Mouse (Mus musculus): ENCODE results near the gene Atf4.
A peak's percentile ranks its signal among the peaks of the same experiment; 100 is the strongest.

Gene Atf4

DNA sequence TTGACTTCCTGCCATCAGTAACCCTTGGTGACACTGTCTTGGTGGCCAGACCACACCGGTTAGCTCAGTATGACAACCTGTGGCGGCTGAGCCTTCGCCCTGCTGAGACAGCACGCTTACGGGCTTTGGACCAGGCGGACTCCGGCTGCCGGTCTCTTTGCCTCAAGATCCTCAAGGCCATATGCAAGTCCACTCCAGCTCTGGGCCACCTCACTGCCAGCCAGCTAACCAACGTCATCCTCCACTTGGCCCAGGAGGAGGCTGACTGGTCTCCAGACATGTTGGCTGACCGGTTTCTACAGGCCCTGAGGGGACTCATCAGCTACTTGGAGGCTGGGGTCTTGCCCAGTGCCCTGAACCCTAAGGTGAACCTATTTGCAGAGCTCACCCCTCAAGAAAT lies 5.3 kb upstream of the Atf4 start:
- DNase-seq (ENCODE audit: low read depth), result no peak

- no peak for DNase-seq (ENCODE audit: low read depth)
Measured at GRCm38 (mm10) chr15:80250586-80250985, 4.4 kb upstream of the Atf4 start.

DNA sequence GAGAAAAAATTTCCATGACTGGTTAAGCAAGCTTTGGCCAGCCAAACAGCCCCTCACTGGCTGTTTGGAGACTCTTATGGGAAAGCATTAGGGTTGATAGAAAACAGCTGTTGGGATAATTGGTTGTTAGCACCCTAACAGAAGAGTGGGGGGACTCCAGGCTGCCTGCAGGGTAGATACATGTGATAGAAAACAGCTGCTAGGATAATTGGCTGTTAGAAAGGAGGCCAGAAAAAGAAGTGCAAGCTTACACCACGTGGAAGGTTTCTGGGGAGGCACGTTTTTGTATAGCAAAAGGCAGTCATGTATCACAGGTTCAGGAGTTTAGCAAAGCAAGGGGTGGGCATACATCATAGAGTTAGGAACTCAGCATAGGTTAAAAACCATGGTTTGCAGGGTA lies 1.5 kb upstream of the Atf4 start:
- no peak for DNase-seq (ENCODE audit: low read depth)

GRCm38 (mm10) chr15:80254207-80254606 lies 777 bp upstream of the Atf4 start:
- DNase-seq (ENCODE audit: low read depth), result no peak

DNA sequence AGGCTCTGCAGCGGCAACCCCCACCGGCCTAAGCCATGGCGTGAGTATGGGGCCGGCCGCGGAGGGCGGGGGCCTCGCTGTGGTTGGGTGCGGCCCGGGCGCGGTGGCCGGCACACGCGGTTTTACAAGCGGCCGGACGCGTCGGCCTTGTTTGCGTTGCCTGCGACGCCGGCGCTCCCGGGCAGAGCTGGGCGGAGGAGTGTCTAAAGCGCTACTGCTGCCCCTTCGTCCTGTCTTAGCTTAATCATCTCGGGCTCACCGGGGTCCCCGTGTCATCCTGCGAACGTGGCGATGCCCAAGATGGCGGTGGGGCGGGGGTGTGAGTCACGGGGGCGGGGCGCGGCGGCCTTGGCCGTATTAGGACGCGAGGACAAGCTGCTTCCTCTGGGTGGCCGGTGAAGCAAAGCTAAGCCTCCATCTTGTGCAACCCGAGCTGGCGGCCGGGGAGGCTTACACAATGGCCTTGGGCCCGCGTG lies 700 bp downstream of the Atf4 start:
- DNase-seq (ENCODE audit: low read depth), result peak; percentile 85

GRCm38 (mm10) chr15:80256242-80256641 lies 1.3 kb downstream of the Atf4 start:
- no peak for DNase-seq (ENCODE audit: low read depth)

GRCm38 (mm10) chr15:80256656-80257601 lies 1.9 kb downstream of the Atf4 start:
- DNase-seq (ENCODE audit: low read depth), result peak; percentile 34

GRCm38 (mm10) chr15:80257602-80258239 lies 2.7 kb downstream of the Atf4 start:
- DNase-seq (ENCODE audit: low read depth), result peak; percentile 45

DNA sequence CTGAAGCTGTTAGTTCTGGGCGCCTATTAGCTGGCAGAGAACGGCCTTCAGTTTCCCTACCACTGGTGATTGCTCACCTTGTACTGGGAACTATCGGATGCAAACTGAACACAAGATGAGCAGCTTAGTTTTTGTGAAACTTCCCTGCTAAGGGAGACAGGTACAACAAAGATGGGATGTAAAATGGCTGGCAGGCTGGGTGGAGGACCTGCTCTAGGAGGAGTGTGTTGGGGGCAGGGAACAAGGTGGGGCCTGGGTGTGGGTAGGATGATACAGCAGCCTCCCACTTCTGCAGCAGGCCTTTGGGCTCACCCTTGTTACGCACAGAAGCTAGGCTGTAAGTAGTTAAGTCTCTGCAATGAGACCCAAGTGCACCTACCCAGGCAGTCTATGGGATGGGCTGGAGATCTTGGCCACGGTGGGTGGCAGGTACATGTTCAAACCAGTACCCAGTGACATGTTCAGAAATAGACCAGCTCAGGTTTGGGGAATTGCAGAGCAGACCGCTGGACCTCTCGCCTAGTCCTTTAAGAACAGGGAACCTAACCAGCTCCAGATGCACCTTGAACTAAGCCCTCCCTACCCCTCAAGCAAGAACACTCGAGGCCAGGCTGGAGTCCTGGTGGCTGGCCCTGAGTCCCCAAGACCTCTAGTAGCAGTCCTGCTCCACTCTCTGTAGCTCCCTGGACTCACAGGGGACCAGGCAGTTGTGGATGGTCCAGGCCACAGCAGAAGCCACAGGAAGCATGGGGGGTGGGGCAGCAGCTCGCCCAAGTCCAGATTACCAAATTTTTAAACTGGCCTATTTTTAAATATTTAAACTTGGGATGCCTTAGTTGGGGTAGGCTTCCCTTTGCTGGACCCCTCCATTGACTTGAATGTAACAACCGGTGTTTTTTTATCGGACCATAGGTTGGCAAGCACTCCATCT lies 3.5 kb downstream of the Atf4 start:
- DNase-seq (ENCODE audit: low read depth), result peak; percentile 33

- no peak for DNase-seq (ENCODE audit: low read depth)
Measured at GRCm38 (mm10) chr15:80259406-80260045, 4.5 kb downstream of the Atf4 start.

DNA sequence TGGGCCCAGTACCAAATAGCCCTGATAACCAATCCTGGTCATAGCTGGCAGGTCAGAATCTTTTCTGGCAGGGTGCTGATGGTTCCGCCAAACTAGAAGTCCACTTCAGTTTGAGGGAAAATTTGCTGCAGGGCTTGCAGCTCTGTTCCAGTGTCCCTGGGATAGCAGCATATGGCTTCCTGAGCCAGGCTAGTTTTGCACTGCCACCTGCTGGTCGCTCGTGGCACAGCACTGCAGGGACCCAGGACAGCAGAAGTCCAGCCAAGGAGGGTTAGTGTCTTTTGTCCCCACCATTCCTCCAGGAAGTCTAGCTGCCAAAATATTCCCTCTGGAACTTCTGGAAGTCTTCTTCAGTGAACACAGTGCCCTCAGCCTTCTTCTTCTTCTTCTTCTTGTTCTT lies 5.7 kb downstream of the Atf4 start:
- peak; percentile 88 for DNase-seq (ENCODE audit: low read depth)

DNA sequence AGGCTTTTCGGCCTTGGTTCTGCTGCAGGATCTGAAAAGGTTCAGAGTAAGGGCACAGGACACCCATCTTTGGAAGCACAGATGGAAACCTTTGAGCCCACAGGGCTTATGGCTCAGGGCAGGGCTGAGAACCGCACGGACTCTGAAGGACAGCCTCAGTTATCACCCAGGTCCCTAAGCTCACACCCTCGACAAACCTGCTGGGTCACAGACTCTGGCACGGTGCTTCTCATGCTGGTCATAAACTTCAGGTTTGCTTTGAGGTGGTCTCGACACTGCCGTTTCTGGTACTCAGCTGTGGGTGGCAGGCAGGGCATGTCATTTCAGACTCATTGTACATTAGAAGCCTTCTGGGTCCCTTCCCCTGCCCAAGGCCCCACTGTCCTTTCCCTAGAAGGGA lies 6.1 kb downstream of the Atf4 start:
- DNase-seq (ENCODE audit: low read depth), result no peak

DNA sequence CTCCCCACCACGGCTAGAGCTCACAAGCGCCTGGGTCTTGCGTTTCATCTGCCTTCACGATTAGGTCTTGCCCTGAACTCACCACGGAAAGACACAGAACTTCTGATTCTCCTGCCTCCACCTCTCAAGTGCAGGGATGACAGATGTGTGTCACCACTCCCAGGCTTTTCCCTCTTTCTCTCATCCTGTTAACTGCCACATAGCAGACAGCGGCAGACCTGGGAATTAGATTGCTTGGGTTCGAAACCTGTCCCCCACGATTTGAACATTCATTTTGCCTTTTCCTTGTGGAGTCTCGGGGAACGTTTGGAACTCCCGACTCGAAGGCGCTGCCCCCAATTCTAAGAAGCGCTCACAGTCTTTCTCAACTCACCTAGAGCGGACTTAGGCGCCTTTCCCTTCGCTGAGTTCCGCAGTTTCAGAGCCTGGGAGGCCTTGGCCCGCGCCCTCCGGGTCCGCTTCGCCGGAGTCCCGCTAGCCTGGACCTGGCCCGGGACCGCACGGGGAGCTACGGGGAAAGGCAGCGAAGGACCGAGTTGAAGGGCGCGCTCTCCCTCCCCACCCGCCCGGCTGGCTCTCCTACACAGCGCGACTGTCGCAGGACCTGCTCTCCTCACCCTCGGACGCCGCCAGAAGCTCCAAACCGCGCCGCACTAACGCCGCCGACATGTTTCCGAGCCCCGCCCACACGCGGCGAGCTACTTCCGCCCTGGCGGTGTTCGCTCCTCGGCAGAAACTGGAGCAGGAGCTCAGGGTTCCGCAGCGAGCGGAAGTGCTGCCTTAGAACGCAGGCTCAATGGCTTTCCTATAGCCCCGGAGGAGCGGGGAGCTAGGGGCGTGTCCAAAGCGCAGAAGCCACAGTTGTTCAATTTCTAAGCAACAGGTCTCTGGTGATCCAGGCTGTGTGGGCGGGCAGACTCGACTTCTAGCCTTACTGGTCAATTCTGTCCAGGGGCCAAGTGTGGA lies 8.9 kb downstream of the Atf4 start, which contains the start of gene Rps19bp1:
Gene Rps19bp1 (minus strand): TSS at position 706 of the 966 bp plus-strand sequence.
- DNase-seq (ENCODE audit: low read depth), result peak; percentile 97

GRCm38 (mm10) chr15:80266281-80266680 lies 11.3 kb downstream of the Atf4 start:
- DNase-seq (ENCODE audit: low read depth), result peak; percentile 90

- DNase-seq (ENCODE audit: low read depth), result no peak
Measured at GRCm38 (mm10) chr15:80271858-80272396, 16.9 kb downstream of the Atf4 start.

DNA sequence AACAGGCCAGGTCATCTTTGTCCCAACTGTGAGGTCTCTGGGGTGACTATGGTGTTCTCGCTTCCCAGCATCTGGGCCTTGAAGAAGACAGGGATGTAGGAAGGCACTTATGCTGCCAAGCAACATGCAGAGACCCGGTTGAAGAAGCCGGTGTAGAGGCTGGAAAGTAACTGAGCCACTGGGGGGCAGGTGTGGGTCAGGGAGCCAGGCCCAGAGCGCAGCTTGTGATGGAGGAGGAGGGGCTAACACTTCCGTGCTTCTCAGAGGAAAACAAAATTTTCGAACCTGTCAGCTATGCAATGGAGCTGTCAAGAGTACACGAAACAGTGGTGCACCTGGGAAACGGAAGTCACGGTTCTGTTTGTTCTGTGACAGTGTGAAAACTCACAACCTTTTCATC lies 22.1 kb downstream of the Atf4 start:
- peak; percentile 50 for DNase-seq (ENCODE audit: low read depth)

GRCm38 (mm10) chr15:80277625-80278024 lies 22.6 kb downstream of the Atf4 start:
- peak; percentile 74 for DNase-seq (ENCODE audit: low read depth)

- no peak for DNase-seq (ENCODE audit: low read depth)
Measured at GRCm38 (mm10) chr15:80278121-80278759, 23.3 kb downstream of the Atf4 start.

- DNase-seq (ENCODE audit: low read depth), result no peak
Measured at GRCm38 (mm10) chr15:80279053-80279452, 24.1 kb downstream of the Atf4 start.

Data from induced T-regulatory cell, adult 2 months (primary cell).